Mouse (Mus musculus) heart, embryonic 11.5 days (tissue): Measurements from ENCODE around the gene Tk1. TPM values are rescaled to one million over a fixed set of nuclear protein-coding genes. Genes with fewer than 3 reads are reported as not detected.

Source experiments
- ATAC-seq: fragments of 200-750 bp; cut with Nextera tagmentation; replicated peaks from 2 replicates; pipeline ENCODE4 v1.8.0; 2017; ENCODE audit warnings: moderate library complexity; ENCODE audit not compliant: insufficient number of reproducible peaks, low FRiP score, low TSS enrichment
- H3K27ac ChIP-seq: fragments of 300-500 bp; sonication (generic); 2 replicates; pipeline ENCODE4 v1.5.1; 2014; ENCODE audit warnings: mild to moderate bottlenecking, low read depth, low read length
- H3K27me3 ChIP-seq: fragments of 300-500 bp; sonication (generic); 2 replicates; pipeline ENCODE4 v1.6.1; 2014; ENCODE audit warnings: mild to moderate bottlenecking, low read length, mixed read lengths; ENCODE audit not compliant: control insufficient read depth, insufficient read depth
- H3K36me3 ChIP-seq: fragments of 300-500 bp; sonication (generic); 2 replicates; pipeline ENCODE4 v1.6.1; 2014; ENCODE audit warnings: mild to moderate bottlenecking, low read length, moderate library complexity, mixed read lengths; ENCODE audit not compliant: control insufficient read depth, insufficient read depth
- H3K4me1 ChIP-seq: fragments of 300-500 bp; sonication (generic); 2 replicates; pipeline ENCODE4 v1.6.1; 2014; ENCODE audit warnings: low read length; ENCODE audit not compliant: control insufficient read depth, insufficient read depth
- H3K4me2 ChIP-seq: fragments of 300-500 bp; sonication (generic); 2 replicates; pipeline ENCODE4 v1.6.1; 2014; ENCODE audit warnings: mild to moderate bottlenecking, moderate library complexity
- H3K4me3 ChIP-seq: fragments of 300-500 bp; sonication (generic); 2 replicates; pipeline ENCODE4 v1.5.1; 2014; ENCODE audit warnings: low read depth, low read length
- H3K9ac ChIP-seq: fragments of 300-500 bp; sonication (generic); 2 replicates; pipeline ENCODE4 v1.6.1; 2014; ENCODE audit warnings: mild to moderate bottlenecking, low read depth, low read length, moderate library complexity
- H3K9me3 ChIP-seq: fragments of 300-500 bp; sonication (generic); replicated peaks from 2 replicates; pipeline ENCODE4 v1.6.1; 2016; ENCODE audit warnings: low read length; ENCODE audit not compliant: control insufficient read depth
- WGBS: fragments of 180-500 bp; shearing (Covaris S2); extraction: QIAGEN DNeasy Blood & Tissue Kit; methylation state at CpG from one replicate; pipeline ENCODE4 v1.1.7; 2014; ENCODE audit not compliant: insufficient replicate concordance; 5-methylcytosine and 5-hydroxymethylcytosine counted together
- polyA plus RNA-seq: library from polyadenylated mRNA; unstranded; fragments of >200 nt; fragmentation: Nextera tagmentation; extraction: Ambion mirVana; gene quantifications from 2 replicates; pipeline ENCODE4 v1.2.1, GENCODE M21; 2014

Gene Tk1
- polyA plus RNA-seq, 1 experiment from 2014 or later = 98.5 TPM

DNA sequence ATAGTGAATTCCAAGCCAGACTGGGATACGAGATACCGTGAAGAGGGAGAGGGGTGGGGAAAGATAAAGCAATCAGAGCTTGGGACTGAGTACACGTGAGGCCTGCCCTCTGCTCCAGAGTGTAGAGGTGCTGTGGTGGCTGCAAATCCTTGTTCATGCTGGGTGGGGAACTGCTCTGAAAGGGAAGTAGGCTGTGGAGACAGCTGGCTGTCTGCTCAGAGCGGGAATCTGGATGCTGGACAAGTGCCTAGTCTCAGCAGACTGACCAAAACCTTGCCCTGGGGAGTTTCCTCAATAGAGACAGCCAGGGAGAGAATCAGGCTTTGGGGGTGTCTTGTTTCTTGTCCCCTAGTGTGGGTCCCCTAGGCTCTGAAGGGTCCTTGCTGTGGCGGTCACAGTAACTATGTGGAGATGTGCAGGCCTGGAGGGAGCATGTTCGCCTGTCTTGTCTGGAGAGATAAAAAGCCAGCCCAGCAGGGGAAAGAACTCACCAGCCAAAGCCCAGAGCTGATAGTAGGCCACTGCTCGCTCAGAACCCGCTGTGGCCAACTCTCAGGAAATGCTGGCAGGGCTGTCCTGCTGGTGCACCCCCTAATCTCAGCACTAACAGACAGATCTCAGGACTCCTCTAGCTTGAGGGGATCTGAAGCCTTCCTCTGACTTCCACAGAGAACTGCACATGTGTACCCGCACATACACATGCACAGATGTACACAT is 3.2 kb upstream of the Tk1 start:
- no peaks in the 10 kb centered on the region for H3K9me3 ChIP-seq
- H3K27me3 ChIP-seq = no peaks in the 10 kb centered on the region
- WGBS = 16% methylated on average over 9 of the region's 9 CpGs
- H3K9ac ChIP-seq = 0 out of 2 replicates have a peak overlapping the region, but pooled peaks have one; percentile 52
- no peak overlapping the region for H3K4me3 ChIP-seq
- H3K27ac ChIP-seq = peak overlapping the region; percentile 97
- H3K36me3 ChIP-seq = no peaks in the 10 kb centered on the region
- peak overlapping the region; percentile 81 for H3K4me2 ChIP-seq
- ATAC-seq = 0 out of 2 replicates have a peak, but pooled peaks have one; percentile 11
- peaks cover 63% of the 10 kb centered on the region for H3K4me1 ChIP-seq

DNA sequence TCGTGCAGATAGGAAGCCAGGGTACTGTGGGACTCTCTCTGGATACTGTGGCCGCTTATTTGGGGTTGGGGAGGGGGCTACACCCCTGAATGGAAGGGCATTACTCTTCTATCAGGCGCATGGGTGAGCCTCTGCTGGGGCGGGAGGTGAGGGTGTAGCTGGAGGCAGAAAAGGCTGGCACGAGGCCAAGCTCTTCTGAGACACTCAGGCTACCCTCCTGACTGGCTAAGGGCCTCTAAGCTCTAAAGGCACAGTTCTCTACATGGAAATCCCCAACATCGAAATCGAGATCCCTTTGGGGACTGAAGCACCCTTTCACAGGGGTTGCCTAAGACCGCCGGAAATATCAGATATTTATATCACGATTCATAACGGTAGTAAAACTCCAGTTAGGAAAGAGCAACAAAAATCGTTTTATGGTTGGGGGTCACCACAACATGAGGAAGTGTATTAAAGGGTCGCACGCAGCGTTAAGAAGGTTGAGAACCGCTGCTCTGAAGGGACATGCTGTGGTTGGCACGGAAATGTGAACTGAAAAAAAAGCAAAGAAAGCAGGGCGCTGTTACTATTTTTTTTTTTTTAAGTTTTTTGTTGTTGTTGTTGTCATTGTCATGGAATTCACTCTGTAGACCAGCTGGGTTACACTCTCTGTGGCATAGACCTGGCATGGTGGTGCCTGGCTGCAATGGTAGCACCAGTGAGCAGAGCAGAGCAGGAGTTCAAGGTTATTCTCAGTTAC is 2.4 kb upstream of the Tk1 start:
- Histone ChIP-seq H3K4me3 (no peak overlapping the region), H3K36me3 (no peaks in the 10 kb centered on the region), H3K4me1 (peaks cover 66% of the 10 kb centered on the region), H3K9ac (peak overlapping the region; percentile 52; the same call in 1 of the 2 replicates), H3K27me3 (no peaks in the 10 kb centered on the region), H3K27ac (peak overlapping the region; percentile 97), H3K9me3 (no peaks in the 10 kb centered on the region), H3K4me2 (peak overlapping the region; percentile 81)
- 57% methylated on average over 18 of the region's 18 CpGs for WGBS
- no peak for ATAC-seq

DNA sequence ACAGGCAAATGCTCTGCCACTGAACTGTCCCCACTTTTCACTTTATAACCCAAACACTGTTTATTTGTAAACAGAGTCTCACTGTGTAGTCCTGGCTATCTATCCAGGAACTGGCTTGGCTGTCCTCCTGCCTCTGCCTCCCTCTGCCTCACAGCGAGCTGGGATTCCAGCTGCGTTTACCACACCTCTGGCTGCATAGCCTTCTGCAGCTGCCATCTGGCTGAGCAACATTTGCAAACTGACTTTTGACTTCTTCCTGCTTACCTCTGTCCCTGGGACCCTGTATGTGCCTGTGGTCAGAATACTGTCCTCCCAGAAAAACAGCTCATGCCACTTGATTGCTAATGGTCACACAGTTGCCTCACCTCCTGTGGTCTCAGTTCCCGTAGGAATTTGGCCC is 1.5 kb upstream of the Tk1 start:
- peak overlapping the region; percentile 81 for H3K4me2 ChIP-seq
- peaks cover 4% of the 10 kb centered on the region for H3K36me3 ChIP-seq
- H3K27me3 ChIP-seq = no peaks in the 10 kb centered on the region
- no peak for ATAC-seq
- peak overlapping the region; percentile 97 for H3K27ac ChIP-seq
- 0 out of 2 replicates have a peak overlapping the region, but pooled peaks have one; percentile 3 for H3K9ac ChIP-seq
- WGBS = 53% methylated on average over 3 of the region's 3 CpGs
- H3K4me3 ChIP-seq = no peak overlapping the region
- no peaks in the 10 kb centered on the region for H3K9me3 ChIP-seq
- peaks cover 68% of the 10 kb centered on the region for H3K4me1 ChIP-seq

DNA sequence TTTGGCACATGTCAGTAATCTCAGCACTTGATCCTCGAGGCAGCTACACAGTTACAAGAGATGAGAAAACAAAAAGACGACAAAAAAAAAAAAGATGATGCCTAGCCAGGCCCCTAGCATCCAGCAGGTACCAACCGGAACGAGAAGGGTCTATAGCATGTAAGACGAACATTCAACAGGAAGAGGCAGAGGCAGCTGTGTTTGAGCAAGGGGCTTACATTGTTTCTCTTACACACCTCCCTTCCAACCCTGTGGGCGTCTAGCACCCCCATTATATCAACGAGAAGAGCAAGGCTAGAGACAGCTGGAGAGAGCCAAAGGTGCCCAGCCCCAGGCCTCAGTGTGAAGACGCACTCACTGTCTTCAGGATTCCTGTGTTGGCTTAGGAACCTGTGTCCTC is 1.0 kb upstream of the Tk1 start:
- Histone ChIP-seq H3K27ac (peak overlapping the region; percentile 97; the same call in 1 of the 2 replicates), H3K9me3 (no peaks in the 10 kb centered on the region), H3K4me1 (peaks cover 63% of the 10 kb centered on the region), H3K4me3 (no peak overlapping the region), H3K27me3 (no peaks in the 10 kb centered on the region), H3K9ac (0 out of 2 replicates have a peak overlapping the region, but pooled peaks have one; percentile 3), H3K36me3 (peaks cover 5% of the 10 kb centered on the region), H3K4me2 (peak overlapping the region; percentile 81)
- no peak for ATAC-seq
- 67% methylated on average over 8 of the region's 8 CpGs for WGBS

DNA sequence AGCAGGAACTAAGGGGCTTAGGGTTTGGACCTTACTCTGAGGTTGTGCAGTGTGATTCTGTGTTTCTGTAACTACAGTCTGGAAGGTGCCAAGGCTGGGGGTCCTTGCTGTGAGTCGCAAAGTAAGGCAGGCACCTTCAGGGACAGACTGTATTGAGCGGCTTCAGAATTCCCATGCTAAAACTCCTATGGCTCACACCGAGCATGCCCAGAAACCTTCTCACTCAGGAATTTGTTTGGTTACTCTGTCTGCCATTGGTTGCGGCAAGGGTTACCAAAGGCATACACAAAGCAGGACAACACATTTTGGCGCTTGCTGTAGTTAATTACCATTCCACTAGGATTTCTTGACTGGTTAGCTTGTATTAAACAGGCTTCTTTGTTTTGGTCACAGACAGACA is 272 bp upstream of the Tk1 start:
- 17% methylated on average over 5 of the region's 5 CpGs for WGBS
- ATAC-seq = no peak
- Histone ChIP-seq H3K27ac (peak overlapping the region; percentile 89), H3K27me3 (no peaks in the 10 kb centered on the region), H3K4me3 (peak overlapping the region; percentile 65), H3K4me1 (peaks cover 62% of the 10 kb centered on the region), H3K4me2 (peak overlapping the region; percentile 81), H3K36me3 (peaks cover 11% of the 10 kb centered on the region), H3K9me3 (no peaks in the 10 kb centered on the region), H3K9ac (peak overlapping the region; percentile 86)

DNA sequence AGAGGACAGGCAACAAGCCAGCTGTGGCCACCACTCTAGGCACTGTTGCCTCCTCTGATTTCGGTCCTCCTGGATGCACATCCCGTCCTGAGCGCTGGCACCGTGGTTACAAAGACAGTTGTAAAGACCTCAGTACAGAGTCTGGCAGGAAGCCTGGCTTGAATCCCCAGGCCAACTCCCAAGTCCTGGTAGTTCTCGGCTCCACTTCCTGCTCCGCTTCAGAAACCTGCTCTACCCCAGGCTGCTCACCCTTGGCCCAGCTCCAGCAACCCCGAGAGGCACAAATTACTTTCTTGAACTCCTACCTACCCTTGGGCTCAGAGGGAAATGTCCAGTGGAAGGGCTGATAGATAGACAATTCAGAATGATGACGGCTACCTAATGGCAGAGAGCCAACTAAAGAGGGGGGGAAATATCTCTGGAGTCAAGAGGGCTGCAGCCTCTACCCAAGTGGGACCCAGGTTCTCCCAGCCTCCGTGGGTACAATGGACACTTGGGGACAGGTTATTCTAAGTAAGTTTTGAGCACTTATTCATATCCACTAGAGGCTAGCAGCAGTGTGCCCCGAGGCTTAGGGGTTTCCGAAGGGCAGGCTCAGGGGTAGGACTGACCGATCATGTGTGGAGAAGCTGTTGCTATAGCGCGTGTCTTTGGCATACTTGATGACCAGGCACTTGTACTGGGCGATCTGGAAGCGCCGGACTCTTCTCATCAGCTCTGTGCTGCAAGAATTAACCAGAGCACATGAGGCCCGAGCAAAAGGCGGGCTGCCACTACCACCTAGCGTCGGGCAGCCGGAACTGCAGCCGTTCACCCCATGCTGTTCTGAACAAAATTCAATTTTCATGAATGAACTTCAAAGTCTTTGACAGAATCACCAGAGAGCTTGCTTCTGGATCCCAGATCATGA is 1.6 kb downstream of the Tk1 start:
- Histone ChIP-seq H3K4me1 (peaks cover 51% of the 10 kb centered on the region), H3K9ac (peak overlapping the region; percentile 86), H3K27ac (peak overlapping the region; percentile 89), H3K4me3 (peak overlapping the region; percentile 65), H3K4me2 (peak overlapping the region; percentile 81), H3K27me3 (no peaks in the 10 kb centered on the region), H3K36me3 (peaks cover 18% of the 10 kb centered on the region), H3K9me3 (no peaks in the 10 kb centered on the region)
- 0 out of 2 replicates have a peak, but pooled peaks have one; percentile 43 for ATAC-seq
- 22% methylated on average over 23 of the region's 23 CpGs for WGBS

DNA sequence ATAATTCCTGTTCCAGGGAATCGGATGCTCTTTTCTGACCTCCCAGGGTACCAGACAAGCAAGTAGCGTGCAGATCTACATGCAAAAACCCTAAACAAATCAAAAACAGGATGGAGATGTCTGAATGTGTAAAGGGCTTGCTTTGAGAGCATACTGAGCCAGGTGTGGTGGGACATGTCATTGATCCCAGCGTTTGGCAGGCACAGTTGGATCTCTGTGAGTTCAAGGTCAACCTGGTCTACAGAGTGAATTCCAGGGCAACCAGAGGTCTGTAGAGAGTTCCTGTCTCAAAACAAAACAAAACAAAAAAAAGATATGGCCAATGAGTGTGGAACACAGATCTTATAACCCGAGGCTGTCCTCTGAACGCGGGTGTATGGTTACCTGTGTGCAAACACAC is 2.5 kb downstream of the Tk1 start:
- Histone ChIP-seq H3K4me1 (peaks cover 42% of the 10 kb centered on the region), H3K4me2 (no peak overlapping the region), H3K27ac (no peak overlapping the region), H3K36me3 (peaks cover 18% of the 10 kb centered on the region), H3K27me3 (no peaks in the 10 kb centered on the region), H3K9me3 (no peaks in the 10 kb centered on the region), H3K4me3 (no peak overlapping the region), H3K9ac (no peak overlapping the region)
- 89% methylated on average over 6 of the region's 6 CpGs for WGBS
- no peak for ATAC-seq

DNA sequence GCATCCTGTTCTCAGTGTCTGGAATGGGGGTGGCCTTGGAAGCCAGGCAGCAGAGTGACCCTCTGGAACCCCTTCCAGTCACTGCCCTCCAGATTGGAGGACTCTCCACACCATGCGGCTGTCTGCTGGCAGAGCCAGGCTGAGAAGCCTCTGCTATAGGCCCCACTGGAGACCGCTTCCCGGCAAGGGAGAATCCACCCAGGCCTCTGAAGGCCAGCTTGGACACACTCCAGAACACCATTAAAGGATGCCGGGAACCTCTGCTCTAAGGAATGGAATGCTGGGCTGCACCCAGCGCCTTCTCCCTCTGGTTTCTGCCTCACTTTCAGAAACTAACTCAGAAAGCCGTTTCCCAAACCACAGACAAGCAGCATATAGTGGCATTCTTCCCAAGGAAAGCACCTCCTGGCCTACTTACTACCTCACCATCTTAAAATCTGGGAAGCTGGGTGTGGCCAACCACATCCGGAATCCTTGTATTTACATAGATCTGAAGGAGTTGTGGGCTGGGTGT is 3.1 kb downstream of the Tk1 start:
- peaks cover 36% of the 10 kb centered on the region for H3K4me1 ChIP-seq
- WGBS = 76% methylated on average over 7 of the region's 7 CpGs

More for the DNA sequence above, 3.1 kb downstream of the Tk1 start:
- Histone ChIP-seq H3K27ac (no peak overlapping the region; the same call in 1 of the 2 replicates), H3K9ac (no peak overlapping the region; the same call in 1 of the 2 replicates), H3K9me3 (no peaks in the 10 kb centered on the region), H3K36me3 (peaks cover 18% of the 10 kb centered on the region), H3K27me3 (no peaks in the 10 kb centered on the region), H3K4me2 (no peak overlapping the region), H3K4me3 (no peak overlapping the region)
- ATAC-seq = no peak
